Mouse (Mus musculus): ENCODE data around the gene Gm13889.

DNA sequence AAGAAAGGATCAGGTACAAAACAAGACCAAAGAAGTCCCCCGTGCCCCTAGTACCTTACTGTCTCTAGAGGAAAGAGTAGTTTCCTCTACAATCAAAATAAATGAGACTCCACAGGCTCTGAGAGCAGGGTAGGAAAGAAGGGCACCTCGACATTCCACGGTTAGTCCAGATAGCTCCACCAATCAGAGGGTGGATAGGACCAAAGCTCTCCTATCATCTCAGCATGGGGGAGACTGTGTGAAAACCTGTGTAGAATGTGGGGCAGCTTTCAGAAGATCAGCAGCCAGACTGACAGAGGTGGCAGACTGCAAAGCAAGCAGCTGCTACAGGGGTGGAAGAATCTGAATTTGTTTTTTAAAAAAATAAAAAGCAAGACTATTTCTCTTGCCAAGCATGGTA lies 35.8 kb upstream of the Gm13889 start:
- TF ChIP-seq CTCF (IDR thresholded peaks at IDR 0.05; ENCODE audit: low read depth, low read length): no peak
- no peak for TF ChIP-seq POLR2A (IDR thresholded peaks at IDR 0.05; ENCODE audit: extremely low read depth, insufficient read depth, low read length)
